Mouse (Mus musculus): ENCODE measurements around the gene Selenov.

DNA sequence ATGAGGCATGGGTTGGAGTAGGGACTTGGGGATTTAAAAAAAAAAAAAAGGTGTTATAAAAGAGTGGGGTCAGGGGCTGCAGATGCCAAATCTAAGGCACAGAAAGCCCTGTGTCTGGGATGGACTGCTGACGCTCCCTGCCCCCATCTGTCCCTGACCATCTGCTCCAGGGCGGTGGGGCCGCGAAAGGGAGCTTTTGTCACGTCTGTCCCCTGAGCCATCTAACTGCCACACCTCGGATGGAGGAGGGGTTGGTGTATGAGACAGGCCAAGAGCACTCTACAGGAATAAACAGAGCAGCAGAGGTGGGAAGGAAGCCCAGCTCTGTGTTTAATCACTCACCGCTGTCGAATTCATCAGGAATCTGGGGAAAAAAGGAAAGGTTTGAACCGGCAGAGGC, 18.8 kb upstream of the Selenov start:
- TF ChIP-seq POLR2A (IDR thresholded peaks at IDR 0.05; ENCODE audit: borderline replicate concordance, insufficient read depth, low read length), result no peak
- TF ChIP-seq CTCF (IDR thresholded peaks at IDR 0.05; ENCODE audit: borderline replicate concordance, insufficient read depth, low read depth, low read length), result no peak
